Mouse (Mus musculus): ENCODE measurements around the gene Srbd1. TPM values are rescaled to one million over a fixed set of nuclear protein-coding genes. Genes with fewer than 3 reads are reported as not detected.

Gene Srbd1
- polyA plus RNA-seq, 1 experiment from 2014 or later, result 12.6 TPM

DNA sequence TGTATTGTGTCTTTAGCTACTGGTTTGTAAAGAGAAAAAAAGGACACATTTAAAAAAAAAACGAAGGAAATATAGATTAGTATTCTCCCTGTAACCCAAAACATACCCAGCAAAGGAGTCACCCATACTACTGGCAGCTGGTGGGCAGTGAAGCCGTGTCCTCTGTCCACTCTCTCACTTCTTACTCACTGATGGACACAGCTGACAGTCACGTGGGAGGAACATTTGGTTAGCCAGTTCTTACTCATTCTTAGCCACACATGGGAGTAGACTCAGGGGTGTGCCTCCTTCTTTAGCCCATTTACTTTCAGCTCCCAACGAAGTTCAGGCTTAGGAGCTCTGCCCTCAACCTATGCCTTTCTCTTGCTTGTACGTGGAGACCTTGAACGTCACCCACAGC is 183.3 kb downstream of the Srbd1 start:
- H3K9me3 ChIP-seq (replicated peaks), result no peaks in the 10 kb centered on the region
- H3K9ac ChIP-seq, result no peak overlapping the region
- H3K36me3 ChIP-seq, result no peaks in the 10 kb centered on the region
- H3K4me1 ChIP-seq, result no peaks in the 10 kb centered on the region
- ATAC-seq, result no peak
- H3K4me2 ChIP-seq, result no peak overlapping the region
- H3K4me3 ChIP-seq, result no peak overlapping the region
- H3K27ac ChIP-seq, result no peak overlapping the region
- 0 out of 2 replicates have a peak, but pooled peaks cover 4% of the 10 kb centered on the region for H3K27me3 ChIP-seq (replicated peaks)
- WGBS (ENCODE audit: insufficient replicate concordance), result 59% methylated on average over 6 of the region's 6 CpGs

DNA sequence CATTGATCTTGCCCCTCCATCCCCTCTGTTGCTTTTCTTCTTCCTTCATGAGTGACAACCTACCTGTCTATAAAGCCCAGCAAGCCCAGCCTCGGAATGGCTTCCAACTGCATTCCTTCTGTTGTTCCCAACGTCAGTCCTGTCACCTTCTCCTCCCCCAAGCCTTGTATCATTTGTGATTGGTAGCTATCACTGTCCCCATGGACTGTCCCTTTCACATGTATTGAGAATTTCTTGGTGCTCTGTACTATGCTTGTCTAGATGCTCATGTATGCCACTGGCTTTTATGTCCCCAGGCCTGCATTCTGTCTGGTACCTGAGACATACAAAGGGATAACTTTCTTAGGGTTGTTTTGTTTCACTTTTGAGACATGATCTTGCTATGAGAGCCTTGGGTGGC is 193.2 kb downstream of the Srbd1 start:
- H3K4me3 ChIP-seq, result no peak overlapping the region
- no peaks in the 10 kb centered on the region for H3K4me1 ChIP-seq
- no peaks in the 10 kb centered on the region for H3K36me3 ChIP-seq
- H3K27ac ChIP-seq, result no peak overlapping the region
- H3K9me3 ChIP-seq (replicated peaks), result no peaks in the 10 kb centered on the region
- no peak for ATAC-seq
- H3K27me3 ChIP-seq (replicated peaks), result 0 out of 2 replicates have a peak, but pooled peaks cover 5% of the 10 kb centered on the region
- H3K4me2 ChIP-seq, result no peak overlapping the region
- H3K9ac ChIP-seq, result no peak overlapping the region
- 59% methylated on average over 2 of the region's 2 CpGs for WGBS (ENCODE audit: insufficient replicate concordance)

DNA sequence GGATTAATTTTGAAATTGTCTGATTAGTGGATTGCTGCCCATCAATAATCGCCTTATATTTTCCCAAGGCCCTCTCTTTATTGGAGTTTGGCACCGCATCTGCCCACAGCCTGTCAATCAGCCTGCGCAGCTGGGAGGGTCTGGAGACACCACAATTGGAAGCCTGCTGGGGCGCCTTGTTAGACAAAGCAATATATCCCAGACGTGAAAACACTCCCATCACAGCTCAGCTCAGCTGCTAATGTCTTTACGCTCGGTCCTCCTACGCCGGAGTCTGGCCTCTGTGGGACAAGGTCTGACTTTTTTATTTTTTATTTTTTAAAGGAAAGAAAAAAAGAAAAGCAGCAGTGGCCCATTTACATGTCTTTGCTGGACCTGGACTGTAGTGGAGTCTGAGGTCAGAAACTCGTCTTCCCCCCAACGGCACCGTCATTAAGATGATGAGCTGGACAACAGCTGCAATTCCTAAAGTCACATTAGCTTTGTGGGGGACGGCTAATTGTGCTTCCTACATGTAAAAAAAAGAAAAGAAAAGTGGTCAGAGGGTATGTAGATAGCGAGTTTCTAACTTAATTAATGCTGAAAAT is 195.0 kb downstream of the Srbd1 start:
- WGBS (ENCODE audit: insufficient replicate concordance), result 69% methylated on average over 14 of the region's 14 CpGs

DNA sequence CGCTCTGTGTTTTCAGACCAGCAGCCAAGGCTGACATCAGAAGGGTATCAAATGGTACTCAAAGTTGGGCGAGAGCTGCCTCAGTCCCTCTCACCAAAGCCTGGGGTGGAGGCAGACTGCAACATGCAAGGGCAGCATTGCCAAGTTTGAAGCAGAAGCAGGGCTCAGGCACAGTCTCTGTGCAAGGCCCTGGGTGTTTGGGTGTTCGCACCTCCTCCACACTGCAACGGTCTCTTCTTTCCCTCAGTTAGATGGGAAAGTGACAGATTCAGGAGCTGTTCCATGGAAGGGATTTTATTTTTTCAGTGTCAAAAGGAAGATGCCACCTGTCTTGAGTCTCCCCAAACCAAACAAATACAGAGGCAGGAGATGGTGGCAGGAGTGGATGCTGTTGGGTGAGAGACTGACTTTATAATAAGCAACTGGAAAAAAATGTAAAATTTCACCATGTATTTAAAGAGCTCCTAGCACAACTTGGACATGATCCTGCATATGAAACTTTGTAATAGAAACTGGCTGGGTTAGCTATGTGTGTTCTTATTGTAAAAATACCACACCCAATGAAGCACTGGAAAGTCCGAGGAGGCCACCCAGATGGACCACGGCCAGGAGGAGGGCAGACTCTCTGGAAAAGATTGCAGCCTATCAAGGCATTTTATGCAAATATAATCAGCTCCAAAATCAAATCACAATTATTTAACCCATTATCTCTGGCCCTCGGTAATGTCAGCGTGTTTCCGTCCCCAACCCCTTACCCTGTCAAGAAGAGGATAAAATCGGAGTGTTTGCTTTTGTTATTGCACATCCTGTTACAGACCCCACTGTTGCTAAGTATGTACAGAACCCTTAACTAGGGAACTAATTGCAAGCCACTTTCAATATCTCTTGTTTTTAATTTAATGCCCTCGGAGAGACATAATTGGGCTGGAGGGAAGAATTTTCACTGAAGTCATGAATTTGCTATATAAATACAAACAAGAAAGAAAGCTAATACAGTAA is 195.8 kb downstream of the Srbd1 start:
- WGBS (ENCODE audit: insufficient replicate concordance), result 77% methylated on average over 11 of the region's 11 CpGs

More for the DNA sequence above, 195.0 kb downstream of the Srbd1 start:
- Histone ChIP-seq H3K36me3 (no peaks in the 10 kb centered on the region), H3K4me1 (no peaks in the 10 kb centered on the region), H3K27ac (no peak overlapping the region), H3K4me3 (no peak overlapping the region), H3K4me2 (no peak overlapping the region), H3K27me3 (replicated peaks) (0 out of 2 replicates have a peak, but pooled peaks cover 5% of the 10 kb centered on the region), H3K9me3 (replicated peaks) (no peaks in the 10 kb centered on the region), H3K9ac (no peak overlapping the region)
- no peak for ATAC-seq

DNA sequence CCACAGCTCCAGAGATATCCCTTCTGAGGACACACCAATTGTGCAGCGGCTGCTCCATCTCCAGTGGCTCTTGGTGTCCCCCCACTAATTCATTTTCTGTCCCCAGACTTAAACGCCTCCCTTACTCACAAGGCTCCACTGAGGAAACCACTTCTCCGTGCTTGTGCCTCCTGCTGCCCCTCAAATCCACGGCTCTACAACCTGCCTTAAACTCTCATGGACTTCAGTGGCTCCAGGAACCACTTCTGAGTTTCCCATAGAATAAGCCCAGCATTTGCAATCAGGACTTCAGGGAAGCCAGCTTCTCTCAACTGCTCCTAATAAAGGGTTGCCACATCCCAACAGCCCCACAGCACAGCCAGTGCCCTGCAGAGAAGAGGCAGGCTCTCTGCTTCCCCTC is 200.2 kb downstream of the Srbd1 start:
- 55% methylated on average over 4 of the region's 4 CpGs for WGBS (ENCODE audit: insufficient replicate concordance)

More for the DNA sequence above, 195.8 kb downstream of the Srbd1 start:
- Histone ChIP-seq H3K9ac (no peak overlapping the region), H3K4me2 (no peak overlapping the region), H3K4me1 (no peaks in the 10 kb centered on the region), H3K4me3 (no peak overlapping the region), H3K36me3 (no peaks in the 10 kb centered on the region), H3K9me3 (replicated peaks) (no peaks in the 10 kb centered on the region), H3K27ac (no peak overlapping the region), H3K27me3 (replicated peaks) (0 out of 2 replicates have a peak, but pooled peaks cover 9% of the 10 kb centered on the region)
- no peak for ATAC-seq

DNA sequence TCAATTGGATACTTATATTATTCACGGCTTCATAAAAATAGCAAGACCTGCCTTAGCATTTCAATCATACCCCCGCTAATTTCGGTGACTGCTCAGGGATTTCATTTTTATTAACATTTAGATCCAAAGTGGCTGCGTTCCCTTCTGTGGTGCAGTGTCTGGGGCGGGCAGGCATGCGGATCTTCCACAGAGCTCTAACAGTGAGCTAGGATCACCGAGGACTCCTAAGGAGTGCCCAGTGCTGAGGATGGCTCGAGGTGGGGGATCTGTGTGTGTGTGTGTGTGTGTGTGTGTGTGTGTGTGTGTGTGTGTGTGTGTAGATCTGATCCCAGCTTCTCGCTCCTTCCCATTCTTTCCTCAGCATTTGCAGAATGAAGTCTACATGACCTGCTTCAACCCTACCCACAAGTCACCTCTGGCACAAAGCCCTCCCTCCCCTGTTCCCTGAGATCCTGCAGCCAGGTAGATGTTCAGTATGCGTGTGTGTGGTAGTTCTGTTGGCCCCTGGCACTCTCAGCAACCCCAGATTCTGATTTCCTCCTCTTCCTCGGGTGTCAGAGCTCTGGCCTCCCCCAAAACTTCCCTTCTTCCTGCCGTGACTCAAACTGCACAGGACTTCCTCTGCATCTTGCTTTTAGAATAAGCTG is 200.9 kb downstream of the Srbd1 start:
- H3K27me3 ChIP-seq (replicated peaks), result 0 out of 2 replicates have a peak, but pooled peaks cover 6% of the 10 kb centered on the region
- WGBS (ENCODE audit: insufficient replicate concordance), result 59% methylated on average over 12 of the region's 12 CpGs
- no peak overlapping the region for H3K4me2 ChIP-seq
- H3K9ac ChIP-seq, result no peak overlapping the region
- H3K27ac ChIP-seq, result no peak overlapping the region
- H3K36me3 ChIP-seq, result no peaks in the 10 kb centered on the region
- no peaks in the 10 kb centered on the region for H3K4me1 ChIP-seq
- ATAC-seq, result no peak
- H3K9me3 ChIP-seq (replicated peaks), result no peaks in the 10 kb centered on the region
- no peak overlapping the region for H3K4me3 ChIP-seq

More for the DNA sequence above, 200.2 kb downstream of the Srbd1 start:
- 0 out of 2 replicates have a peak, but pooled peaks cover 6% of the 10 kb centered on the region for H3K27me3 ChIP-seq (replicated peaks)
- ATAC-seq, result no peak
- no peak overlapping the region for H3K4me2 ChIP-seq
- H3K9me3 ChIP-seq (replicated peaks), result no peaks in the 10 kb centered on the region
- no peaks in the 10 kb centered on the region for H3K36me3 ChIP-seq
- no peak overlapping the region for H3K27ac ChIP-seq
- no peak overlapping the region for H3K9ac ChIP-seq
- H3K4me3 ChIP-seq, result no peak overlapping the region
- H3K4me1 ChIP-seq, result no peaks in the 10 kb centered on the region

DNA sequence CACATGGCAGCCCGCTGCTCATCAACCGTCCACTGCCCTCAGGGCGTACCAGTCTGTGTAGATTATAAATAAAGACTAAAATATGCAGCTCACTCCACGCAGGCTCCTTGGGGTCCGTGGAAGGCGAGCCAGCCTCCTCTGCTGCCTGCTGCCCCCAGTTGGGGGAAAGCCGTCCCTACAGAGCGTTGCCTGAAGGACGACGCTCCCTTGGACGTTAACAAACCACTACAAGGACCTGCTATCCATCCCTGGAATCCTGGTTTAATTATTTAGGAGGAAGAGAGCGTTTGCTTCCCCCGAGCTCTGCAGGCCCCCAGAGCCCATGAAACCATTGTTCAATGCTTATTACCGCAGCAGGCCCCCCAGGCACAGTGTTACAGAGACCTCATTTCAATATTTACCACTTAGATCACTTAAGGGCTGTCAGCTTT is 201.4 kb downstream of the Srbd1 start:
- Histone ChIP-seq H3K4me2 (no peak overlapping the region), H3K27me3 (replicated peaks) (peaks cover 6% of the 10 kb centered on the region; the same call in 1 of the 2 replicates), H3K27ac (no peak overlapping the region), H3K9ac (no peak overlapping the region), H3K4me3 (no peak overlapping the region), H3K4me1 (no peaks in the 10 kb centered on the region), H3K36me3 (no peaks in the 10 kb centered on the region), H3K9me3 (replicated peaks) (no peaks in the 10 kb centered on the region)
- 69% methylated on average over 14 of the region's 14 CpGs for WGBS (ENCODE audit: insufficient replicate concordance)
- ATAC-seq, result no peak

DNA sequence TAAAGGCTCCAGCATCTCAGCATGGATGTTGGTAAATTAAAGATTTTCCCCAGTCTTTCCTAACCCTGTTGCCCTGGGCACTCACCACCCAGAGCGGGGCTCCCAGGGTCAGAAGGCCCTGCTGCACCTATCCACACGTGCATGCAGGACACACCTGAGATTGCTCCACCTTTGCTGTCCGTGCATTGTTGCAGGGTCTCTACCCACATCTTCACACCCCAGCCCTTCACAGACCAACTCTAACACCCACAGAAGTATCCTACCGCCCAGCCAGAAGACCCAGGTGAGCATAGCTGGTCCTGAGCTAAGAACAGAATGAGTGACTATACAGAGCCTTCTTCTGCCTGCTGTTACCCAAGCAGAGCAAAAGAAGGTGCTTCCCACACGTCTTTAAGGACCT is 201.9 kb downstream of the Srbd1 start:
- H3K9me3 ChIP-seq (replicated peaks), result no peaks in the 10 kb centered on the region
- H3K36me3 ChIP-seq, result no peaks in the 10 kb centered on the region
- 68% methylated on average over 5 of the region's 5 CpGs for WGBS (ENCODE audit: insufficient replicate concordance)
- H3K4me3 ChIP-seq, result no peak overlapping the region
- no peak overlapping the region for H3K4me2 ChIP-seq
- H3K9ac ChIP-seq, result no peak overlapping the region
- H3K27ac ChIP-seq, result no peak overlapping the region
- H3K4me1 ChIP-seq, result no peaks in the 10 kb centered on the region
- ATAC-seq, result no peak
- H3K27me3 ChIP-seq (replicated peaks), result peaks cover 6% of the 10 kb centered on the region; the same call in 1 of the 2 replicates

DNA sequence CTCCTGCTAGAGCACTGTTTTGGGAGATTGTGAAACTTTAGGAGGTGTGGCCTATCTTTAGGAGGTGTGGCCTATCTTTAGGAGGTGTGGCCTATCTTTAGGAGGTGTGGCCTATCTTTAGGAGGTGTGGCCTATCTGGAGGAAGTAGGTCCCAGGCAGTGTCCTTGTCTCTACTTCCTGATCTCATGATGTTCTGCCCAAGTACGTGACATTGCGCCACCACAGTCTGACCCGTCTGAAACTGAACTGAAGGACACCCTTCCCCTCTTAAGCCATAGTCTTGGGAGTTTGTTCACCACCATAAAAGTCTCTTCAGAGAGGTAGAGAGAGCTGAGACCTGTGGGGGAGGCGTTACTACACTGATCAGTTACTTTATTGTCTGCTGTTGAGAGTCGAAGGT is 202.9 kb downstream of the Srbd1 start:
- H3K9ac ChIP-seq, result no peak overlapping the region
- H3K4me3 ChIP-seq, result no peak overlapping the region
- peaks cover 6% of the 10 kb centered on the region; the same call in 1 of the 2 replicates for H3K27me3 ChIP-seq (replicated peaks)
- no peak overlapping the region for H3K4me2 ChIP-seq
- 73% methylated on average over 5 of the region's 5 CpGs for WGBS (ENCODE audit: insufficient replicate concordance)
- ATAC-seq, result no peak
- no peaks in the 10 kb centered on the region for H3K9me3 ChIP-seq (replicated peaks)
- no peaks in the 10 kb centered on the region for H3K4me1 ChIP-seq
- no peak overlapping the region for H3K27ac ChIP-seq
- H3K36me3 ChIP-seq, result no peaks in the 10 kb centered on the region

DNA sequence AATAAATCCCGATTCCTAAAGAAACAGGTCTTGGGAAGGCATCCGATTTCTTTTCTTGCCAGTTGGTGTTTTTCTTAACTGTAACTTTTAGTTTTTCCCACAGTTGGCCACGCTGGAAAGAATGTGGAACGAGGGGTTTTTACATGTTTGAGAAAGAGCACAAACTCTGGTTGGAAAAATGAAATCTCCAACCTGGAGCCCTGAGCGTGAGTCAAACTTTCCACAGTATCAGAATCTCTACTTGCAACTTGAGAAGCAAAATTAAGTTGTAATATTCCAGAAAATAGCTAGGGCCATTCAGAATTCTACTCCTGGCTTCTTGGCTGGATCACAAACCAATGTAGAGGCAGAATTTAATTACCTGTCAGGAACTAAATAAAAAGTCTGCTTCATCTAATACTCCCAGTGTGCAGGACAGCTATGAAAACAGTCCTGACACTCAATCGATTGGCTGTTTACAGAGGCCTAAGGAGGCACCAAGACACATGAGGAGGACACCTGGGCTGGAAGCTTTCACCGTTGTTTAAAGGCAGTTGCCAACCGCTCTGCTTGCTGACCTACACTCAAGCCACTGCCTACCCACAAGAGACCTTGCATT is 203.7 kb downstream of the Srbd1 start:
- no peaks in the 10 kb centered on the region for H3K36me3 ChIP-seq
- ATAC-seq, result no peak
- H3K9ac ChIP-seq, result no peak overlapping the region
- peaks cover 6% of the 10 kb centered on the region; the same call in 1 of the 2 replicates for H3K27me3 ChIP-seq (replicated peaks)
- H3K4me1 ChIP-seq, result no peaks in the 10 kb centered on the region
- H3K27ac ChIP-seq, result no peak overlapping the region
- 0 out of 2 replicates have a peak, but pooled peaks cover 4% of the 10 kb centered on the region for H3K9me3 ChIP-seq (replicated peaks)
- H3K4me3 ChIP-seq, result no peak overlapping the region
- H3K4me2 ChIP-seq, result no peak overlapping the region
- 76% methylated on average over 8 of the region's 8 CpGs for WGBS (ENCODE audit: insufficient replicate concordance)

DNA sequence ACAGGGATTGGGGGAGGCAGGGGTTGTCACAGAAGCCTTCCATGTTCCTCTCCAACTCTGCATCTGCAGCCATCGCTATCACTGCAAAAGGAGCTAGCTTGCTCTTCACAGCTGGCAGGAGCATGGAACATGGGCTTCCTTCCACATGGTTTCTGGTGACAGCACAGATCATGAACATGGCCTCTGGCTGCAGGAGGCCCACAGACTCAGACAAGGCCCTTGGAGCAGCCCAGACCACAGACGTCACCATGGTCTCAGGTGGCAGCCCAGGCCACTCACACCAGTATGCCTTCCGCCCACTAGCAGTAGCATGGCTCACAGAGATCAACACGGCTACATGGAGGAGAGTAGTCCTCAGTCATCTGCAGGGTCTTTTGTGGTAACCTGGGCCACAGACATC is 207.8 kb downstream of the Srbd1 start:
- no peak overlapping the region for H3K4me3 ChIP-seq
- no peak overlapping the region for H3K4me2 ChIP-seq
- no peaks in the 10 kb centered on the region for H3K4me1 ChIP-seq
- no peaks in the 10 kb centered on the region; the same call in 1 of the 2 replicates for H3K27me3 ChIP-seq (replicated peaks)
- H3K27ac ChIP-seq, result no peak overlapping the region
- ATAC-seq, result no peak
- no peak overlapping the region for H3K9ac ChIP-seq
- no peaks in the 10 kb centered on the region for H3K36me3 ChIP-seq
- 84% methylated on average over 4 of the region's 4 CpGs for WGBS (ENCODE audit: insufficient replicate concordance)
- 0 out of 2 replicates have a peak, but pooled peaks cover 4% of the 10 kb centered on the region for H3K9me3 ChIP-seq (replicated peaks)
